Mouse (Mus musculus) G1E (cell line): ENCODE results near the gene Trpm4.

ENCODE experiments used
- CTCF ChIP-seq: IDR thresholded peaks from 2 replicates; pipeline ENCODE4 v1.5.1; 2012; ENCODE audit warnings: low read depth, low read length, inconsistent platforms, mixed read lengths
- GATA1 ChIP-seq: IDR thresholded peaks from 2 replicates; pipeline ENCODE4 v1.6.1; 2012; ENCODE audit warnings: borderline replicate concordance, low read length, inconsistent platforms, mixed read lengths
- TAL1 ChIP-seq: conservative IDR thresholded peaks from 2 replicates; pipeline ENCODE4 v1.6.1; 2012; ENCODE audit warnings: low read depth, low read length, inconsistent platforms, mixed read lengths

- TF ChIP-seq CTCF (no peak), TAL1 (no peak), GATA1 (no peak)
Measured at GRCm38 (mm10) chr7:45368178-45368577, 34.6 kb upstream of the Trpm4 start.
